Mouse (Mus musculus) cerebellum, adult 18-20 months (tissue): ENCODE measurements around the gene Ralgps2.

ENCODE experiments used
- DNase-seq, 2 experiments: peaks; one replicate each; pipeline ENCODE4 v3.0.0; 2021

Ralgps2 gene

GRCm38 (mm10) chr1:156954216-156954615, 14.8 kb upstream of the Ralgps2 start:
- no peak for DNase-seq

- no peak for DNase-seq
Measured at GRCm38 (mm10) chr1:156950354-156950753, 10.9 kb upstream of the Ralgps2 start.

GRCm38 (mm10) chr1:156940584-156940983, 1.2 kb upstream of the Ralgps2 start:
- no peak for DNase-seq

- DNase-seq: no peak
Measured at GRCm38 (mm10) chr1:156940142-156940522, 706 bp upstream of the Ralgps2 start.

- peak; percentile 84 to 86 for DNase-seq
Measured at GRCm38 (mm10) chr1:156938705-156939242, 652 bp downstream of the Ralgps2 start.

- no peak for DNase-seq
Measured at GRCm38 (mm10) chr1:156937436-156937835, 2.0 kb downstream of the Ralgps2 start.

GRCm38 (mm10) chr1:156933712-156934111, 5.7 kb downstream of the Ralgps2 start:
- DNase-seq: no peak

- DNase-seq: no peak
Measured at GRCm38 (mm10) chr1:156932036-156932774, 7.2 kb downstream of the Ralgps2 start.

- DNase-seq: no peak
Measured at GRCm38 (mm10) chr1:156931106-156931870, 8.1 kb downstream of the Ralgps2 start.

GRCm38 (mm10) chr1:156930263-156930662, 9.2 kb downstream of the Ralgps2 start:
- DNase-seq: no peak

- DNase-seq: no peak
Measured at GRCm38 (mm10) chr1:156928255-156928654, 11.2 kb downstream of the Ralgps2 start.

- DNase-seq: no peak
Measured at GRCm38 (mm10) chr1:156923511-156923910, 15.9 kb downstream of the Ralgps2 start.

GRCm38 (mm10) chr1:156922921-156923320, 16.5 kb downstream of the Ralgps2 start:
- DNase-seq: no peak

- DNase-seq: no peak
Measured at GRCm38 (mm10) chr1:156921290-156921994, 18.0 kb downstream of the Ralgps2 start.

GRCm38 (mm10) chr1:156917460-156917859, 22.0 kb downstream of the Ralgps2 start:
- DNase-seq: peak; percentile 23 to 32

- DNase-seq: no peak
Measured at GRCm38 (mm10) chr1:156916361-156916760, 23.1 kb downstream of the Ralgps2 start.

GRCm38 (mm10) chr1:156914942-156915341, 24.5 kb downstream of the Ralgps2 start:
- DNase-seq: no peak

GRCm38 (mm10) chr1:156913190-156913589, 26.2 kb downstream of the Ralgps2 start:
- no peak for DNase-seq

- no peak for DNase-seq
Measured at GRCm38 (mm10) chr1:156910948-156911347, 28.5 kb downstream of the Ralgps2 start.

- no peak for DNase-seq
Measured at GRCm38 (mm10) chr1:156909866-156910265, 29.6 kb downstream of the Ralgps2 start.

- no peak for DNase-seq
Measured at GRCm38 (mm10) chr1:156909265-156909664, 30.2 kb downstream of the Ralgps2 start.

GRCm38 (mm10) chr1:156905660-156906059, 33.8 kb downstream of the Ralgps2 start:
- no peak for DNase-seq

GRCm38 (mm10) chr1:156903899-156904298, 35.5 kb downstream of the Ralgps2 start:
- DNase-seq: no peak
